Mouse (Mus musculus) bone marrow macrophage, adult 2 months (primary cell): ENCODE data around the gene Ormdl2.

ENCODE experiments used
- CTCF ChIP-seq: IDR thresholded peaks from 2 replicates; pipeline ENCODE4 v1.5.1; 2012; ENCODE audit warnings: low read depth, mild to moderate bottlenecking, low read length, moderate library complexity
- POLR2A ChIP-seq: IDR thresholded peaks from 2 replicates; pipeline ENCODE4 v1.6.1; 2012; ENCODE audit warnings: mild to moderate bottlenecking, low read depth, low read length, borderline replicate concordance

DNA sequence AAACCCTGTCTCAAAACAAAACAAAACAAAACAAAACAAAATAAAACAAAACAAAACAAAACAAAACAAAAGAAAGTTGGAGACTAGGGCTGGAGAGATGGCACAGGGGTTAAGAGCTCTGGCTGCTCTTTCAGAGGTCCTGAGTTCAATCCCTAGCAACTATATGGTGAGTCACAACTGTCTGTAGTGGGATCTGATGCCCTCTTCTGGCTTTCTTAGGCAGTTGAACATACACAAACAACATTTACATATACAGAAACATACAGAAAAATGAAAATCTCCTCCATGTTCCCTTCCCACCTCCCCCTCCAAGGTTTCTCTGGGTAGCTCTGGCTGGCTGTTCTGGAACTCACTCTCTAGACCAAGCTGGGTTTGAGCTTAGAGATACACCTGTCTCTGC lies 29.4 kb downstream of the Ormdl2 start:
- TF ChIP-seq CTCF (no peak), POLR2A (no peak)
